Mouse (Mus musculus): ENCODE measurements at regions not wholly inside any gene's neighbourhood (a gene's known extent, or its start where the extent isn't known, plus 50 kb on each side); places are given as distances from the start of the nearest gene placed in this dataset.
"Not testable (repeated sequence)": the region's sequence is repeated elsewhere in the genome, so short reads cannot be mapped to it uniquely, and the experiment has no call there.

- no peak for DNase-seq
Observed at GRCm38 (mm10) chr11:7796373-7796772, 582.6 kb upstream of the Igfbp3 start.

- DNase-seq: no peak
Observed at GRCm38 (mm10) chr11:7794206-7794605, 580.5 kb upstream of the Igfbp3 start.

GRCm38 (mm10) chr11:7780476-7781112, 566.9 kb upstream of the Igfbp3 start:
- DNase-seq: no peak

GRCm38 (mm10) chr11:7775361-7775760, 561.6 kb upstream of the Igfbp3 start:
- not testable (repeated sequence) for DNase-seq

- DNase-seq: no peak
Observed at GRCm38 (mm10) chr11:7765303-7765702, 551.6 kb upstream of the Igfbp3 start.

GRCm38 (mm10) chr11:7758862-7759467, 545.2 kb upstream of the Igfbp3 start:
- DNase-seq: peak; percentile 3 to 11
